ENCODE assay signal across 21 mouse cellular contexts in genomic region chr12:36326101-36326521, GRCm38 (mm10). TPM values are rescaled to one million over a fixed set of nuclear protein-coding genes. Genes with fewer than 3 reads are reported as not detected.
DNase-seq lines count a peak whose midpoint lies in the region; ATAC-seq and TF ChIP-seq lines count a peak whose summit lies in the region.
"Had no signal": no experiment of that assay in that cellular context is flagged by ENCODE, and none has a peak within 500 bp of the region (broad histone marks: within the 10 kb centered on the region; RNA-seq: fewer than 3 reads in every experiment).

No protein-coding gene starts in this region.

- no peaks in the 10 kb centered on the region for H3K27me3 ChIP-seq in midbrain, postnatal 0 days (ENCODE audit: insufficient read depth, low read length)
- H3K27me3 ChIP-seq in forebrain, embryonic 12.5 days, result no peaks in the 10 kb centered on the region
- H3K27me3 ChIP-seq: embryonic facial prominence, embryonic 13.5 days; forebrain, embryonic 13.5 days; heart, embryonic 13.5 days; hindbrain, embryonic 15.5 days had no signal

- ATAC-seq in common myeloid progenitor, adult 5-6 weeks (replicated peaks; ENCODE audit: low read depth, poor library complexity, severe bottlenecking), result peak; percentile 47
- peak; percentile 78 for ATAC-seq in neutrophil, adult 5-6 weeks (ENCODE audit: extremely low read depth, insufficient number of reproducible peaks, low FRiP score, poor library complexity, severe bottlenecking)
- ATAC-seq in midbrain, postnatal 0 days (ENCODE audit: low FRiP score), result no peak
- no peak for ATAC-seq in inflammation-experienced regulatory T-cells, adult 6 months
- ATAC-seq in forebrain, embryonic 12.5 days (ENCODE audit: low FRiP score), result no peak
- ATAC-seq: CD4-positive, CD25-positive, alpha-beta regulatory T cell, adult 4 months; forebrain, embryonic 13.5 days; forebrain, postnatal 0 days had no signal

- H3K27ac ChIP-seq in midbrain, postnatal 0 days (ENCODE audit: low read depth, low read length), result no peak overlapping the region
- no peak overlapping the region for H3K27ac ChIP-seq in forebrain, embryonic 12.5 days
- H3K27ac ChIP-seq: embryonic facial prominence, embryonic 13.5 days; forebrain, embryonic 13.5 days; heart, embryonic 13.5 days; hindbrain, embryonic 15.5 days had no signal

- no peak overlapping the region for H3K4me2 ChIP-seq in midbrain, postnatal 0 days (ENCODE audit: low read depth, low read length, poor library complexity, severe bottlenecking)
- H3K4me2 ChIP-seq in forebrain, embryonic 12.5 days, result no peak overlapping the region
- H3K4me2 ChIP-seq: embryonic facial prominence, embryonic 13.5 days; forebrain, embryonic 13.5 days; heart, embryonic 13.5 days; hindbrain, embryonic 15.5 days had no signal

- WGBS in midbrain, postnatal 0 days, result 98% methylated on average over 4 of the region's 4 CpGs
- WGBS in forebrain, embryonic 12.5 days, result 90% methylated on average over 4 of the region's 4 CpGs

- H3K9me3 ChIP-seq in midbrain, postnatal 0 days (ENCODE audit: low read length), result no peaks in the 10 kb centered on the region
- H3K9me3 ChIP-seq in forebrain, embryonic 12.5 days, result no peaks in the 10 kb centered on the region
- H3K9me3 ChIP-seq: embryonic facial prominence, embryonic 13.5 days; forebrain, embryonic 13.5 days; heart, embryonic 13.5 days; hindbrain, embryonic 15.5 days had no signal

- TF ChIP-seq CTCF in midbrain, postnatal 0 days (IDR thresholded peaks at IDR 0.05), result no peak

- H3K4me3 ChIP-seq in midbrain, postnatal 0 days (ENCODE audit: low read depth, low read length), result no peak overlapping the region
- H3K4me3 ChIP-seq in forebrain, embryonic 12.5 days (replicated peaks), result no peak overlapping the region
- H3K4me3 ChIP-seq: embryonic facial prominence, embryonic 13.5 days; forebrain, embryonic 13.5 days; heart, embryonic 13.5 days; hindbrain, embryonic 15.5 days had no signal

- no peaks in the 10 kb centered on the region for H3K4me1 ChIP-seq in midbrain, postnatal 0 days (ENCODE audit: insufficient read depth, low read length)
- no peaks in the 10 kb centered on the region for H3K4me1 ChIP-seq in forebrain, embryonic 12.5 days
- H3K4me1 ChIP-seq: embryonic facial prominence, embryonic 13.5 days; forebrain, embryonic 13.5 days; hindbrain, embryonic 15.5 days had no signal

- H3K36me3 ChIP-seq in midbrain, postnatal 0 days (ENCODE audit: insufficient read depth, low read length), result no peaks in the 10 kb centered on the region
- no peaks in the 10 kb centered on the region for H3K36me3 ChIP-seq in forebrain, embryonic 12.5 days (replicated peaks)
- H3K36me3 ChIP-seq: embryonic facial prominence, embryonic 13.5 days; heart, embryonic 13.5 days; hindbrain, embryonic 15.5 days had no signal

- H3K9ac ChIP-seq in midbrain, postnatal 0 days (replicated peaks; ENCODE audit: low read length, poor library complexity, severe bottlenecking), result no peak overlapping the region
- no peak overlapping the region for H3K9ac ChIP-seq in forebrain, embryonic 12.5 days
- H3K9ac ChIP-seq: embryonic facial prominence, embryonic 13.5 days; forebrain, embryonic 13.5 days; forebrain, postnatal 0 days; heart, embryonic 13.5 days; hindbrain, embryonic 15.5 days had no signal

- peak; percentile 59 to 72 for DNase-seq in spleen, postnatal 36 days (ENCODE audit: low spot score in 2 of 2)
- no peak for DNase-seq in spleen, postnatal 4 days (ENCODE audit: low spot score in 2 of 2)
- no peak for DNase-seq in midbrain, postnatal 0 days (ENCODE audit: low spot score)
- DNase-seq: adrenal gland, postnatal 10 days; cerebellum, adult 11-12 months; cerebellum, adult 9-10 months; cerebellum, postnatal 25 days; forebrain, postnatal 0 days; gastrocnemius, postnatal 25 days; heart, adult 11 months; heart, postnatal 36 days had no signal

RNA-seq across cellular contexts. Expression of gene Sostdc1, which starts 12.2 kb away (rescaled TPM):
- total RNA-seq in common myeloid progenitor, adult 5-6 weeks (2017), result not detected in 2 replicates
- total RNA-seq in neutrophil, adult 5-6 weeks (2017), result not detected in 2 replicates
- 4.7 and 10.4 TPM in 2 replicates for total RNA-seq in midbrain, postnatal 0 days (2014; rRNA removed)
- polyA plus RNA-seq in midbrain, postnatal 0 days (2015; fragmentation: Nextera tagmentation; extraction: Ambion mirVana), result 6.0 and 6.7 TPM in 2 replicates
- 10 to 100 TPM in 2 of 3 experiments, 1 to 10 TPM in 1; 6.9 to 75.9 (median 74.3) TPM for polyA plus RNA-seq in inflammation-experienced regulatory T-cells, adult 6 months (2017; shearing (Covaris generic))
- 4.1 and 5.5 TPM in 2 replicates for polyA plus RNA-seq in forebrain, embryonic 12.5 days (2016; fragmentation: Nextera tagmentation; extraction: Ambion mirVana)
- total RNA-seq: MEL had no signal

RNA-seq across cellular contexts. Expression of gene Ispd, which starts 55.1 kb away (rescaled TPM):
- total RNA-seq in common myeloid progenitor, adult 5-6 weeks (2017), result 2.7 and 4.3 TPM in 2 replicates
- total RNA-seq in neutrophil, adult 5-6 weeks (2017), result 1.0 and 1.5 TPM in 2 replicates
- total RNA-seq in midbrain, postnatal 0 days (2014; rRNA removed), result 9.3 and 14.6 TPM in 2 replicates
- 11.4 and 11.9 TPM in 2 replicates for polyA plus RNA-seq in midbrain, postnatal 0 days (2015; fragmentation: Nextera tagmentation; extraction: Ambion mirVana)
- polyA plus RNA-seq in inflammation-experienced regulatory T-cells, adult 6 months (2017; shearing (Covaris generic)), result 1 to 10 TPM; 1.7 to 7.2 (median 6.5) TPM
- 8.0 and 8.4 TPM in 2 replicates for polyA plus RNA-seq in forebrain, embryonic 12.5 days (2016; fragmentation: Nextera tagmentation; extraction: Ambion mirVana)

RNA-seq across cellular contexts. Expression of gene D630036H23Rik, which starts 55.9 kb away (rescaled TPM):
- 1.2 TPM in 1 of 2 replicates, not detected in the other for total RNA-seq in common myeloid progenitor, adult 5-6 weeks (2017)
- 1.1 TPM in 1 of 2 replicates, not detected in the other for total RNA-seq in neutrophil, adult 5-6 weeks (2017)
- 1.4 and 4.8 TPM in 2 replicates for total RNA-seq in midbrain, postnatal 0 days (2014; rRNA removed)
- polyA plus RNA-seq in midbrain, postnatal 0 days (2015; fragmentation: Nextera tagmentation; extraction: Ambion mirVana), result 3.1 and 3.2 TPM in 2 replicates
- polyA plus RNA-seq in inflammation-experienced regulatory T-cells, adult 6 months (2017; shearing (Covaris generic)), result under 1 TPM in 1 of 3 experiments, not detected in 2; 0.75 TPM
- 1.6 and 2.4 TPM in 2 replicates for polyA plus RNA-seq in forebrain, embryonic 12.5 days (2016; fragmentation: Nextera tagmentation; extraction: Ambion mirVana)
- polyA plus RNA-seq: CD4-positive, CD25-positive, alpha-beta regulatory T cell, adult 4 months had no signal

Comparison
In these comparisons a context has a peak if more than half of its experiments do, and no peak if none do; other contexts are left out.
1. DNase-seq: peak in spleen, postnatal 36 days (2 of 2); none in spleen, postnatal 4 days (0 of 2) and midbrain, postnatal 0 days (single experiment).
2. ATAC-seq: peak in common myeloid progenitor, adult 5-6 weeks (single experiment) and neutrophil, adult 5-6 weeks (single experiment); none in midbrain, postnatal 0 days (single experiment), inflammation-experienced regulatory T-cells, adult 6 months (single experiment) and forebrain, embryonic 12.5 days (single experiment).